Mouse (Mus musculus): ENCODE data around the gene Reck. TPM values are rescaled to one million over a fixed set of nuclear protein-coding genes. Genes with fewer than 3 reads are reported as not detected.

Reck gene
- polyA plus RNA-seq, 1 experiment from 2014 or later, result 4.4 TPM

GRCm38 (mm10) chr4:43974914-43975616 is 99.7 kb downstream of the Reck start:
- H3K4me1 ChIP-seq, result peaks cover 29% of the 10 kb centered on the region
- H3K27ac ChIP-seq (replicated peaks), result no peak overlapping the region
- H3K4me2 ChIP-seq (replicated peaks), result no peak overlapping the region
- no peaks in the 10 kb centered on the region for H3K27me3 ChIP-seq
- H3K9me3 ChIP-seq, result no peaks in the 10 kb centered on the region
- no peak overlapping the region for H3K4me3 ChIP-seq
- ATAC-seq (replicated peaks), result no peak
- no peak overlapping the region for H3K9ac ChIP-seq (replicated peaks)
- no peaks in the 10 kb centered on the region for H3K36me3 ChIP-seq
- 81% methylated on average over 10 of the region's 10 CpGs for WGBS

- no peaks in the 10 kb centered on the region for H3K9me3 ChIP-seq
- no peak overlapping the region for H3K4me3 ChIP-seq
- no peak for ATAC-seq (replicated peaks)
- no peak overlapping the region for H3K27ac ChIP-seq (replicated peaks)
- no peak overlapping the region for H3K4me2 ChIP-seq (replicated peaks)
- no peak overlapping the region for H3K9ac ChIP-seq (replicated peaks)
- no peaks in the 10 kb centered on the region for H3K36me3 ChIP-seq
- H3K4me1 ChIP-seq, result peaks cover 34% of the 10 kb centered on the region
- no peaks in the 10 kb centered on the region for H3K27me3 ChIP-seq
- WGBS, result 85% methylated on average over 6 of the region's 6 CpGs
These were observed 101.0 kb downstream of the Reck start for GRCm38 (mm10) chr4:43976223-43976740.

- WGBS, result 21% methylated on average over 17 of the region's 17 CpGs
- Histone ChIP-seq H3K4me1 (peaks cover 30% of the 10 kb centered on the region), H3K4me2 (replicated peaks) (no peak overlapping the region), H3K9me3 (no peaks in the 10 kb centered on the region), H3K9ac (replicated peaks) (no peak overlapping the region), H3K36me3 (no peaks in the 10 kb centered on the region), H3K4me3 (no peak overlapping the region), H3K27me3 (no peaks in the 10 kb centered on the region), H3K27ac (replicated peaks) (peak overlapping the region; percentile 32)
- no peak for ATAC-seq (replicated peaks)
These were observed 103.5 kb downstream of the Reck start for GRCm38 (mm10) chr4:43978521-43979443.

- Histone ChIP-seq H3K27ac (replicated peaks) (peak overlapping the region; percentile 59), H3K9me3 (no peaks in the 10 kb centered on the region), H3K4me2 (replicated peaks) (no peak overlapping the region), H3K9ac (replicated peaks) (no peak overlapping the region), H3K27me3 (no peaks in the 10 kb centered on the region), H3K4me1 (peaks cover 30% of the 10 kb centered on the region), H3K4me3 (no peak overlapping the region), H3K36me3 (no peaks in the 10 kb centered on the region)
- WGBS, result 38% methylated on average over 3 of the region's 3 CpGs
- peak; percentile 67 for ATAC-seq (replicated peaks)
These were observed 104.4 kb downstream of the Reck start for GRCm38 (mm10) chr4:43979746-43980145.

- H3K9me3 ChIP-seq, result no peaks in the 10 kb centered on the region
- WGBS, result 80% methylated on average over 4 of the region's 4 CpGs
- H3K27ac ChIP-seq (replicated peaks), result peak overlapping the region; percentile 59
- H3K4me1 ChIP-seq, result peaks cover 30% of the 10 kb centered on the region
- ATAC-seq (replicated peaks), result no peak
- H3K27me3 ChIP-seq, result no peaks in the 10 kb centered on the region
- no peak overlapping the region for H3K4me2 ChIP-seq (replicated peaks)
- no peak overlapping the region for H3K9ac ChIP-seq (replicated peaks)
- H3K36me3 ChIP-seq, result no peaks in the 10 kb centered on the region
- H3K4me3 ChIP-seq, result no peak overlapping the region
These were observed 104.9 kb downstream of the Reck start for GRCm38 (mm10) chr4:43980236-43980635.

GRCm38 (mm10) chr4:43980846-43981245 is 105.5 kb downstream of the Reck start:
- Histone ChIP-seq H3K9ac (replicated peaks) (no peak overlapping the region), H3K9me3 (no peaks in the 10 kb centered on the region), H3K4me3 (no peak overlapping the region), H3K4me2 (replicated peaks) (no peak overlapping the region), H3K27me3 (no peaks in the 10 kb centered on the region), H3K36me3 (no peaks in the 10 kb centered on the region), H3K27ac (replicated peaks) (no peak overlapping the region), H3K4me1 (peaks cover 30% of the 10 kb centered on the region)
- no peak for ATAC-seq (replicated peaks)
- 92% methylated on average over 6 of the region's 6 CpGs for WGBS

- Histone ChIP-seq H3K27ac (replicated peaks) (no peak overlapping the region), H3K27me3 (no peaks in the 10 kb centered on the region), H3K4me1 (peaks cover 30% of the 10 kb centered on the region), H3K4me3 (no peak overlapping the region), H3K9ac (replicated peaks) (no peak overlapping the region), H3K9me3 (no peaks in the 10 kb centered on the region), H3K4me2 (replicated peaks) (no peak overlapping the region), H3K36me3 (no peaks in the 10 kb centered on the region)
- 94% methylated on average over 7 of the region's 7 CpGs for WGBS
- no peak for ATAC-seq (replicated peaks)
These were observed 105.9 kb downstream of the Reck start for GRCm38 (mm10) chr4:43981251-43981650.

GRCm38 (mm10) chr4:43982053-43982732 is 106.9 kb downstream of the Reck start:
- peak overlapping the region; percentile 49 for H3K9ac ChIP-seq (replicated peaks)
- peak; percentile 96 for ATAC-seq (replicated peaks)
- H3K4me1 ChIP-seq, result peaks cover 30% of the 10 kb centered on the region
- H3K4me3 ChIP-seq, result peak overlapping the region; percentile 37
- H3K9me3 ChIP-seq, result no peaks in the 10 kb centered on the region
- H3K4me2 ChIP-seq (replicated peaks), result peak overlapping the region; percentile 67
- H3K27ac ChIP-seq (replicated peaks), result no peak overlapping the region
- no peaks in the 10 kb centered on the region for H3K36me3 ChIP-seq
- no peaks in the 10 kb centered on the region for H3K27me3 ChIP-seq
- 2% methylated on average over 24 of the region's 24 CpGs for WGBS

- WGBS, result 77% methylated on average over 11 of the region's 11 CpGs
- H3K36me3 ChIP-seq, result no peaks in the 10 kb centered on the region
- ATAC-seq (replicated peaks), result no peak
These were observed 107.9 kb downstream of the Reck start, which contains the start of gene Ccin for GRCm38 (mm10) chr4:43983181-43983580. Gene Ccin, plus strand, starts transcription at chr4:43983483.

GRCm38 (mm10) chr4:43983756-43984155 is 108.4 kb downstream of the Reck start:
- H3K9ac ChIP-seq (replicated peaks), result no peak overlapping the region

More at GRCm38 (mm10) chr4:43983181-43983580, 107.9 kb downstream of the Reck start, which contains the start of gene Ccin:
- no peak within 1 kb of the TSS for H3K27ac ChIP-seq (replicated peaks)
- H3K27me3 ChIP-seq, result no peaks in the 10 kb centered on the region
- peak within 1 kb of the TSS; percentile 49 for H3K9ac ChIP-seq (replicated peaks)
- peaks cover 28% of the 10 kb centered on the region for H3K4me1 ChIP-seq
- no peaks in the 10 kb centered on the region for H3K9me3 ChIP-seq
- H3K4me2 ChIP-seq (replicated peaks), result peak within 1 kb of the TSS; percentile 67
- H3K4me3 ChIP-seq, result peak within 1 kb of the TSS; percentile 37

GRCm38 (mm10) chr4:43984326-43984725 is 109.0 kb downstream of the Reck start:
- peaks cover 17% of the 10 kb centered on the region for H3K4me1 ChIP-seq
- no peaks in the 10 kb centered on the region for H3K27me3 ChIP-seq
- no peaks in the 10 kb centered on the region for H3K36me3 ChIP-seq
- no peak overlapping the region for H3K9ac ChIP-seq (replicated peaks)
- no peak overlapping the region for H3K4me2 ChIP-seq (replicated peaks)
- no peak overlapping the region for H3K4me3 ChIP-seq
- WGBS, result 93% methylated on average over 19 of the region's 19 CpGs
- no peak for ATAC-seq (replicated peaks)
- H3K27ac ChIP-seq (replicated peaks), result no peak overlapping the region
- H3K9me3 ChIP-seq, result no peaks in the 10 kb centered on the region

More at GRCm38 (mm10) chr4:43983756-43984155, 108.4 kb downstream of the Reck start:
- Histone ChIP-seq H3K9me3 (no peaks in the 10 kb centered on the region), H3K4me1 (peaks cover 22% of the 10 kb centered on the region), H3K27me3 (no peaks in the 10 kb centered on the region), H3K36me3 (no peaks in the 10 kb centered on the region), H3K4me3 (no peak overlapping the region), H3K4me2 (replicated peaks) (no peak overlapping the region), H3K27ac (replicated peaks) (no peak overlapping the region)
- 88% methylated on average over 22 of the region's 22 CpGs for WGBS
- ATAC-seq (replicated peaks), result no peak
